Mouse (Mus musculus): ENCODE results near the gene Pif1. TPM values are rescaled to one million over a fixed set of nuclear protein-coding genes. Genes with fewer than 3 reads are reported as not detected.
A peak's percentile ranks its signal among the peaks of the same experiment; 100 is the strongest.

The Pif1 gene
- polyA plus RNA-seq (2015; fragmentation: Nextera tagmentation; extraction: Ambion mirVana), result 14.4 and 17.4 TPM in 2 replicates

GRCm38 (mm10) chr9:65586406-65587269, at the start of gene Pif1:
Gene Pif1 (plus strand): TSS chr9:65587160.
- peak; percentile 86 for DNase-seq (ENCODE audit: low spot score)

- DNase-seq (ENCODE audit: low spot score), result no peak
These were observed 48.9 kb upstream of the Pif1 start for GRCm38 (mm10) chr9:65537901-65538630.

GRCm38 (mm10) chr9:65539697-65540096, 47.3 kb upstream of the Pif1 start:
- DNase-seq (ENCODE audit: low spot score), result no peak

GRCm38 (mm10) chr9:65541126-65542068, 45.6 kb upstream of the Pif1 start:
- peak; percentile 74 for DNase-seq (ENCODE audit: low spot score)

GRCm38 (mm10) chr9:65542111-65542524, 44.8 kb upstream of the Pif1 start:
- no peak for DNase-seq (ENCODE audit: low spot score)

- DNase-seq (ENCODE audit: low spot score), result no peak
These were observed 41.1 kb upstream of the Pif1 start for GRCm38 (mm10) chr9:65545635-65546412.

GRCm38 (mm10) chr9:65546413-65546695, 40.6 kb upstream of the Pif1 start:
- DNase-seq (ENCODE audit: low spot score), result no peak

GRCm38 (mm10) chr9:65547111-65547510, 39.8 kb upstream of the Pif1 start:
- no peak for DNase-seq (ENCODE audit: low spot score)

- no peak for DNase-seq (ENCODE audit: low spot score)
These were observed 39.1 kb upstream of the Pif1 start for GRCm38 (mm10) chr9:65547844-65548243.

- no peak for DNase-seq (ENCODE audit: low spot score)
These were observed 38.6 kb upstream of the Pif1 start for GRCm38 (mm10) chr9:65548311-65548710.

- no peak for DNase-seq (ENCODE audit: low spot score)
These were observed 37.8 kb upstream of the Pif1 start for GRCm38 (mm10) chr9:65549139-65549538.

GRCm38 (mm10) chr9:65549643-65550042, 37.3 kb upstream of the Pif1 start:
- no peak for DNase-seq (ENCODE audit: low spot score)

GRCm38 (mm10) chr9:65550079-65550831, 36.7 kb upstream of the Pif1 start:
- peak; percentile 30 for DNase-seq (ENCODE audit: low spot score)

GRCm38 (mm10) chr9:65551035-65551434, 35.9 kb upstream of the Pif1 start:
- DNase-seq (ENCODE audit: low spot score), result peak; percentile 92

- DNase-seq (ENCODE audit: low spot score), result peak; percentile 55
These were observed 34.8 kb upstream of the Pif1 start for GRCm38 (mm10) chr9:65552141-65552540.

- DNase-seq (ENCODE audit: low spot score), result peak; percentile 19
These were observed 34.2 kb upstream of the Pif1 start for GRCm38 (mm10) chr9:65552711-65553110.

- no peak for DNase-seq (ENCODE audit: low spot score)
These were observed 32.0 kb upstream of the Pif1 start for GRCm38 (mm10) chr9:65555001-65555405.

- no peak for DNase-seq (ENCODE audit: low spot score)
These were observed 31.3 kb upstream of the Pif1 start for GRCm38 (mm10) chr9:65555621-65556020.

GRCm38 (mm10) chr9:65556349-65556748, 30.6 kb upstream of the Pif1 start:
- DNase-seq (ENCODE audit: low spot score), result no peak

- DNase-seq (ENCODE audit: low spot score), result no peak
These were observed 30.0 kb upstream of the Pif1 start for GRCm38 (mm10) chr9:65556979-65557378.

All from thymus, postnatal 0 days (tissue).